Mouse (Mus musculus) ES-E14 (cell line): ENCODE measurements around the gene Nfasc. TPM values are rescaled to one million over a fixed set of nuclear protein-coding genes. Genes with fewer than 3 reads are reported as not detected.

Source experiments
- DNase-seq: peaks from one replicate; pipeline ENCODE4 v3.0.0-alpha.2; 2013; ENCODE audit warnings: low read depth, low spot score
- H3K27ac ChIP-seq: 2 replicates; pipeline ENCODE4 v1.5.1; 2012; ENCODE audit warnings: low read depth, mild to moderate bottlenecking, low read length, moderate library complexity, mixed read lengths; ENCODE audit not compliant: poor library complexity, insufficient read depth, severe bottlenecking
- H3K36me3 ChIP-seq: 2 replicates; pipeline ENCODE4 v1.6.1; 2012; ENCODE audit warnings: mild to moderate bottlenecking, low read length, moderate library complexity, mixed read lengths; ENCODE audit not compliant: control insufficient read depth, poor library complexity, insufficient read depth, severe bottlenecking
- H3K4me1 ChIP-seq, 2 experiments: fragments of 150-350 bp in 1 of 2; sonication (generic) in 1 of 2; 2 replicates each; pipeline ENCODE4 v1.6.1; 2012; ENCODE audit warnings: low read length in 2 of 2, mild to moderate bottlenecking in 1 of 2, mixed read lengths in 1 of 2; ENCODE audit not compliant: control insufficient read depth in 2 of 2, insufficient read depth in 2 of 2, poor library complexity in 1 of 2
- H3K4me3 ChIP-seq, 2 experiments: fragments of 150-350 bp in 1 of 2; sonication (generic) in 1 of 2; 2 replicates each; pipeline ENCODE4 v1.5.1; 2012; ENCODE audit warnings: low read length in 2 of 2, low read depth in 1 of 2, mild to moderate bottlenecking in 1 of 2, mixed read lengths in 1 of 2; ENCODE audit not compliant: insufficient read depth in 1 of 2, poor library complexity in 1 of 2, severe bottlenecking in 1 of 2
- H3K9ac ChIP-seq: 2 replicates; pipeline ENCODE4 v1.6.1; 2012; ENCODE audit warnings: low read depth, mild to moderate bottlenecking, low read length, mixed read lengths; ENCODE audit not compliant: poor library complexity, insufficient read depth, severe bottlenecking
- H3K9me3 ChIP-seq: fragments of 150-350 bp; sonication (generic); 2 replicates; pipeline ENCODE4 v1.6.1; 2012; ENCODE audit warnings: low read depth, mild to moderate bottlenecking, low read length; ENCODE audit not compliant: control insufficient read depth, insufficient read depth
- CHD2 ChIP-seq: IDR thresholded peaks from 2 replicates; pipeline ENCODE4 v1.6.1; 2014; ENCODE audit warnings: mild to moderate bottlenecking, low read depth, low read length, inconsistent platforms
- HCFC1 ChIP-seq: IDR thresholded peaks from 2 replicates; pipeline ENCODE4 v1.6.1; 2012; ENCODE audit warnings: low read length, inconsistent platforms, borderline replicate concordance; ENCODE audit not compliant: insufficient read depth
- MAFK ChIP-seq: IDR thresholded peaks from 2 replicates; pipeline ENCODE4 v1.6.1; 2014; ENCODE audit warnings: mild to moderate bottlenecking, low read depth, low read length, inconsistent platforms; ENCODE audit not compliant: insufficient read depth
- ZC3H11A ChIP-seq: IDR thresholded peaks from 2 replicates; pipeline ENCODE4 v1.6.1; 2012; ENCODE audit warnings: low read depth, mild to moderate bottlenecking, inconsistent platforms, low read length, borderline replicate concordance
- ZNF384 ChIP-seq: IDR thresholded peaks from 2 replicates; pipeline ENCODE4 v1.6.1; 2012; ENCODE audit warnings: low read depth, low read length, inconsistent platforms
- in situ Hi-C, 2 experiments: fragments of 600-800 bp; cut with MboI; formaldehyde crosslinking; loops; one replicate each; pipeline ENCODE4 v1.15.1; 2025; ENCODE audit warnings: low sequenced_read_pairs in 2 of 2, inconsistent platforms in 1 of 2; ENCODE audit not compliant: unreplicated experiment in 2 of 2
- total RNA-seq: library from RNA; depleted of rRNA; stranded (reverse); fragments of 300-350 nt; gene quantifications from 2 replicates; pipeline ENCODE4 v1.2.3, GENCODE M21; 2012; rRNA removed

Nfasc gene
- 8.9 and 21.8 TPM in 2 replicates for total RNA-seq

- peaks cover 2 to 17% of the 10 kb centered on the region in 2 experiments; a peak in 2 of 4 replicates for H3K4me1 ChIP-seq
- no peak within 1 kb of the TSS for H3K27ac ChIP-seq
- peak within 1 kb of the TSS; percentile 71 to 88 for H3K4me3 ChIP-seq
- in situ Hi-C loops, result no loop called here
- H3K36me3 ChIP-seq, result no peaks in the 10 kb centered on the region
- DNase-seq, result peak; percentile 53
- TF ChIP-seq MAFK (no peak), ZNF384 (no peak), HCFC1 (no peak), ZC3H11A (no peak), CHD2 (no peak)
- H3K9ac ChIP-seq, result peak within 1 kb of the TSS; percentile 57
- no peaks in the 10 kb centered on the region for H3K9me3 ChIP-seq
Observed at GRCm38 (mm10) chr1:132741175-132741997, at the start of gene Nfasc. Gene Nfasc, minus strand, starts transcription at chr1:132741797.

GRCm38 (mm10) chr1:132791049-132791448 lies 49.5 kb upstream of the Nfasc start:
- DNase-seq, result no peak
- H3K9me3 ChIP-seq, result no peaks in the 10 kb centered on the region
- TF ChIP-seq ZC3H11A, result no peak
- no peak for TF ChIP-seq CHD2
- no peak for TF ChIP-seq HCFC1
- no peak for TF ChIP-seq MAFK
- TF ChIP-seq ZNF384, result no peak
- in situ Hi-C loops, result no loop called here
- no peak overlapping the region for H3K9ac ChIP-seq
- H3K4me3 ChIP-seq, result no peak overlapping the region
- H3K4me1 ChIP-seq, result no peaks in the 10 kb centered on the region
- no peak overlapping the region for H3K27ac ChIP-seq
- H3K36me3 ChIP-seq, result no peaks in the 10 kb centered on the region

DNA sequence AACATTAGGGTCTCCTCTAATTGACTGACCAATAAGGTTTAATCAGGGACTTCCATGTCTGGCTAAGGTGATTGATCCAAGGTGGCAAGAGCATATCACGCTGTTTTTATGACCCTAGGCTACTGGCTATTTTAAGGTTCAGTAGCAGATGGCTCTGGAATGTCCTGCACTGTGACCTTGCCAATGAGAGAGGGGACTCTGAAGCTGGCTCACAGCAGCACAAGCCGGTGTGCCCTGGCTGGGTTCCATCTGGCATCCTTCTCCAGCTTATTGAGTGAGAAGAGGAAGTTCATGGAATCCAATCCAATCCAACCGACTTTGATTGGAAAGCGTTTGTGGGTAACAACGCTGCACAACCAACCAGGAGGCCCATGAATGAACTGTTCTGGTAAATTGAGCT lies 45.3 kb upstream of the Nfasc start:
- TF ChIP-seq ZNF384 (no peak), MAFK (no peak), CHD2 (no peak), HCFC1 (no peak), ZC3H11A (no peak)
- no peak overlapping the region for H3K9ac ChIP-seq
- H3K36me3 ChIP-seq, result no peaks in the 10 kb centered on the region
- no peak for DNase-seq
- no peaks in the 10 kb centered on the region for H3K9me3 ChIP-seq
- H3K27ac ChIP-seq, result no peak overlapping the region
- H3K4me3 ChIP-seq, result no peak overlapping the region
- in situ Hi-C loops, result no loop called here
- no peaks in the 10 kb centered on the region for H3K4me1 ChIP-seq

- DNase-seq, result no peak
- no peak overlapping the region for H3K4me3 ChIP-seq
- H3K36me3 ChIP-seq, result no peaks in the 10 kb centered on the region
Observed at GRCm38 (mm10) chr1:132781607-132782445, 40.2 kb upstream of the Nfasc start.

More at GRCm38 (mm10) chr1:132781607-132782445, 40.2 kb upstream of the Nfasc start:
- no peak overlapping the region for H3K27ac ChIP-seq
- TF ChIP-seq ZNF384 (no peak), HCFC1 (no peak), MAFK (no peak), CHD2 (no peak), ZC3H11A (no peak)
- H3K9me3 ChIP-seq, result no peaks in the 10 kb centered on the region
- in situ Hi-C loops, result no loop called here
- no peaks in the 10 kb centered on the region for H3K4me1 ChIP-seq
- H3K9ac ChIP-seq, result no peak overlapping the region
